Mouse (Mus musculus): Measurements from ENCODE around the gene Aoc1. TPM values are rescaled to one million over a fixed set of nuclear protein-coding genes. Genes with fewer than 3 reads are reported as not detected.

Aoc1 gene
- polyA plus RNA-seq (2017; shearing (Covaris generic)), result 1 to 10 TPM in 1 of 2 experiments, under 1 TPM in 1; 0.16 to 3.0 TPM

GRCm38 (mm10) chr6:48872596-48872995, at the start of gene Aoc1:
TSS of gene Aoc1 (plus strand) at chr6:48872896.

GRCm38 (mm10) chr6:48840371-48840969, 32.2 kb upstream of the Aoc1 start, which contains the start of gene Tmem176a:
TSS of gene Tmem176a (plus strand) at chr6:48840919.

GRCm38 (mm10) chr6:48840973-48841625, 31.6 kb upstream of the Aoc1 start, which contains the start of gene Tmem176b:
TSS of gene Tmem176b (minus strand) at chr6:48841496.

GRCm38 (mm10) chr6:48929595-48929994, 56.9 kb downstream of the Aoc1 start, which contains the start of gene 1600015I10Rik:
TSS of gene 1600015I10Rik (plus strand) at chr6:48929895.

Other genes starting within 250 kb of the Aoc1 start
- gene AI854703, start 246.1 kb upstream of the Aoc1 start, polyA plus RNA-seq (2017; shearing (Covaris generic)), result 1 to 10 TPM; 3.7 to 4.2 TPM
- gene Gimap8, start 225.7 kb upstream of the Aoc1 start, polyA plus RNA-seq (2017; shearing (Covaris generic)), result 100 to 1,000 TPM; 148 TPM
- 100 to 1,000 TPM; 259 to 273 TPM for gene Gimap9, start 196.8 kb upstream of the Aoc1 start, polyA plus RNA-seq (2017; shearing (Covaris generic))
- 1,000 to 10,000 TPM; 1,107 to 1,335 TPM for gene Gimap4, start 188.3 kb upstream of the Aoc1 start, polyA plus RNA-seq (2017; shearing (Covaris generic))
- 100 to 1,000 TPM; 791 to 847 TPM for gene Gimap6, start 164.7 kb upstream of the Aoc1 start, polyA plus RNA-seq (2017; shearing (Covaris generic))
- gene Gm28053, start 154.3 kb upstream of the Aoc1 start, polyA plus RNA-seq (2017; shearing (Covaris generic)), result 10 to 100 TPM; 17.0 to 31.4 TPM
- 100 to 1,000 TPM; 197 to 372 TPM for gene Gimap7, start 154.3 kb upstream of the Aoc1 start, polyA plus RNA-seq (2017; shearing (Covaris generic))
- gene Gimap1, start 133.8 kb upstream of the Aoc1 start, polyA plus RNA-seq (2017; shearing (Covaris generic)), result 100 to 1,000 TPM; 528 to 608 TPM
- gene Gimap5, start 126.7 kb upstream of the Aoc1 start, polyA plus RNA-seq (2017; shearing (Covaris generic)), result 100 to 1,000 TPM; 138 to 215 TPM
- 1,000 to 10,000 TPM; 1,428 to 1,859 TPM for gene Gimap3, start 102.0 kb upstream of the Aoc1 start, polyA plus RNA-seq (2017; shearing (Covaris generic))
- 1 to 10 TPM; 4.1 to 6.9 TPM for gene Tmem176a, start 32.0 kb upstream of the Aoc1 start, polyA plus RNA-seq (2017; shearing (Covaris generic))
- 10 to 100 TPM in 1 of 2 experiments, 1 to 10 TPM in 1; 6.2 to 14.1 TPM for gene Tmem176b, start 31.4 kb upstream of the Aoc1 start, polyA plus RNA-seq (2017; shearing (Covaris generic))
- gene 1600015I10Rik, start 57.0 kb downstream of the Aoc1 start, polyA plus RNA-seq (2017; shearing (Covaris generic)), result not detected
- gene Doxl2, start 102.1 kb downstream of the Aoc1 start, polyA plus RNA-seq (2017; shearing (Covaris generic)), result not detected
- under 1 TPM; 0.10 to 0.83 TPM for gene Svs1, start 114.0 kb downstream of the Aoc1 start, polyA plus RNA-seq (2017; shearing (Covaris generic))
- gene Gpnmb, start 163.7 kb downstream of the Aoc1 start, polyA plus RNA-seq (2017; shearing (Covaris generic)), result 1 to 10 TPM; 1.4 to 3.6 TPM
- gene Malsu1, start 200.9 kb downstream of the Aoc1 start, polyA plus RNA-seq (2017; shearing (Covaris generic)), result 10 to 100 TPM; 71.3 to 77.4 TPM